Mouse (Mus musculus) cerebellum, adult 18-20 months (tissue): Measurements from ENCODE around the gene Tat.

ENCODE experiments used
- DNase-seq, 2 experiments: peaks; one replicate each; pipeline ENCODE4 v3.0.0; 2021

The Tat gene

GRCm38 (mm10) chr8:109990224-109990623 is at the start of gene Tat:
TSS of gene Tat (plus strand) at chr8:109990437.
- DNase-seq, result no peak

- no peak for DNase-seq
These were observed 48.5 kb upstream of the Tat start for GRCm38 (mm10) chr8:109941606-109942360.

- DNase-seq, result no peak
These were observed 45.0 kb upstream of the Tat start for GRCm38 (mm10) chr8:109945153-109945632.

GRCm38 (mm10) chr8:109945694-109946093 is 44.5 kb upstream of the Tat start:
- DNase-seq, result no peak

GRCm38 (mm10) chr8:109946272-109946671 is 44.0 kb upstream of the Tat start:
- DNase-seq, result no peak

- DNase-seq, result peak; percentile 62 to 63
These were observed 42.6 kb upstream of the Tat start for GRCm38 (mm10) chr8:109947447-109948284.

GRCm38 (mm10) chr8:109948285-109948564 is 42.0 kb upstream of the Tat start:
- DNase-seq, result peak in 1 of 2 experiments; percentile 31

GRCm38 (mm10) chr8:109952171-109952570 is 38.1 kb upstream of the Tat start:
- DNase-seq, result no peak

- DNase-seq, result no peak
These were observed 35.7 kb upstream of the Tat start for GRCm38 (mm10) chr8:109954486-109954948.

GRCm38 (mm10) chr8:109957167-109958028 is 32.8 kb upstream of the Tat start:
- DNase-seq, result no peak

GRCm38 (mm10) chr8:109958036-109958655 is 32.1 kb upstream of the Tat start:
- no peak for DNase-seq

GRCm38 (mm10) chr8:109959112-109959511 is 31.1 kb upstream of the Tat start:
- no peak for DNase-seq

- DNase-seq, result peak in 1 of 2 experiments; percentile 32
These were observed 28.4 kb upstream of the Tat start, which contains the start of gene Marveld3 for GRCm38 (mm10) chr8:109961693-109962367. TSS of gene Marveld3 (minus strand) at chr8:109962203.

- DNase-seq, result no peak
These were observed 27.3 kb upstream of the Tat start for GRCm38 (mm10) chr8:109962896-109963295.

- DNase-seq, result no peak
These were observed 26.8 kb upstream of the Tat start for GRCm38 (mm10) chr8:109963421-109963820.

- DNase-seq, result no peak
These were observed 26.1 kb upstream of the Tat start for GRCm38 (mm10) chr8:109964106-109964505.

- DNase-seq, result no peak
These were observed 21.4 kb upstream of the Tat start for GRCm38 (mm10) chr8:109968837-109969236.

GRCm38 (mm10) chr8:109970323-109970722 is 19.9 kb upstream of the Tat start:
- peak; percentile 13 to 16 for DNase-seq

- no peak for DNase-seq
These were observed 17.3 kb upstream of the Tat start for GRCm38 (mm10) chr8:109972901-109973300.

GRCm38 (mm10) chr8:109979339-109979738 is 10.9 kb upstream of the Tat start:
- no peak for DNase-seq

GRCm38 (mm10) chr8:109982386-109983105 is 7.7 kb upstream of the Tat start:
- DNase-seq, result peak; percentile 11 to 16
